Mouse (Mus musculus): ENCODE data around the gene Sec24b.

Sec24b gene

GRCm38 (mm10) chr3:130054587-130054986 lies 6.8 kb downstream of the Sec24b start:
- no peak for DNase-seq

DNA sequence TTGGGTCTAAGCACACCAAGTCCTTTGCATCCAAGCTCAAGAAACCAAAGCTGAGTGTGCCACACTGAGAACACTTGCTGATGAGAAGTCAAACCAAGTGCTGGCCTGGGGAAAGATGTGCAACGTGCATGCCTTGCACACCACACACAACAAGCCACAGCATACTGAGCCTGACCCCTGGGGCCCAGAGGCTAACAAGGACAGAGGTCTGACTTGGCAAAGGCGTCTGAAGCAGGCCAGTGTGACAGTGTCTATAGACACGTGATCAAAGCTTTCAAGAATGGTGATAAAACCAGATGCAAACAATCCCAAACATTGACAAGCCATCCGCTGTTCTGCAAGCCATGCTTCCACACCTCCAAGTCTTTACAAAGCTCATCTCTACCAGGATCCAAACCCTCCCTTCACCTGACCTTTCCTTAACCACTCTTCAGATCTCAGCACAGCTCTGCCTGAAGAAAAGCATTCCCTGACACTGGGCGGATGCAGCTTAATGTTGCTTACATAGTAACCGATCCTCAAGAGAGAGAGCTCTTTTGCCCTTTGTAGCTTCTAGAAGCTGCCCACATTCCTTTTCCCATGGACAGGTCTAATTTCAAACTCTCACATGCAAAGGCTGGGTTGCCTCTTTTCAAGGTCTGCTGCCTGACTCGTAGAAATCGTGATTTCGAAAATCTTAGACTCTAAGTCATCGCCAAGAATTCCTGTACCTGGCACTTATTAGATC lies 7.8 kb downstream of the Sec24b start:
- DNase-seq, result peak; percentile 19 to 50

- peak; percentile 36 to 59 for DNase-seq
These were observed 8.6 kb downstream of the Sec24b start for GRCm38 (mm10) chr3:130052541-130053298.

GRCm38 (mm10) chr3:130052116-130052515 lies 9.2 kb downstream of the Sec24b start:
- no peak for DNase-seq

DNA sequence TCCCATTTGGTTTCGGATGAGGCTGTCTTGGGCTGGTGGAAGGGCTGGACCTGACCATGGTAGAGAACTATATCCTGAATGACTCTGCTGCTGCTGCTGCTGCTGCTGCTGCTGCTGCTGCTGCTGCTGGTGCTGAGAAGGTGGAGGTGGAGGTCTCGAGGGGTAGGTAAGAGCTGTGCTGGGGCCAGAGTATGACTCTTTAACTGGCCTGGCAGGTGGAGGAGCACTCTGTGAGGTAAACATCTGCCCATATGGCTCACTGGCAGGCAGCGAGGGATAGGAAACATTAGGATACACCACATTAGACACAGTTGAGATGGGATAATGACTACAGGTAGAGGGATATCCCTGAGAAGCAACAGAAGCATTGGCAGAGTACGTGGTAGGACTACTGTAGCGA lies 20.6 kb downstream of the Sec24b start:
- DNase-seq, result no peak

GRCm38 (mm10) chr3:130040017-130040416 lies 21.3 kb downstream of the Sec24b start:
- no peak for DNase-seq

DNA sequence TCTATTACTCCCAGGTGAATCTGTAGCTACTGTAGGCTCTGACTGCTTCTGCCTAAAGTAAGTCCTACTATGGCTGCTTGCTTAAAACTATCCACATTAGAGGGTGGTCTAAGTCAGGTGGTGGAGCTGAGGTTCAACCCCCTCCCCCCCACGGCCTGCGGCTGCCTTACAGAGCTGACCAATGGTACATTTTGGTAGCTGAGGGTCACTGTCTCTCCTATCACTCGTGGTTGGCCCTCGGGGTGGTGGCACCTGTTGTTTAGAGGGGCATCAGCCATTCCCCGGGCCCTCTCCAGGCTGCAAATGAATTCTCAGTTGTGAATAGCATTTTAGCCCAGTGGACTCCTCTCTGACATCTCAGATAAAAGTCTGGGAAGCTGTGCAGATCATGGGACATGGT lies 32.6 kb downstream of the Sec24b start:
- no peak for DNase-seq

GRCm38 (mm10) chr3:130026181-130026580 lies 35.2 kb downstream of the Sec24b start:
- no peak for DNase-seq

DNA sequence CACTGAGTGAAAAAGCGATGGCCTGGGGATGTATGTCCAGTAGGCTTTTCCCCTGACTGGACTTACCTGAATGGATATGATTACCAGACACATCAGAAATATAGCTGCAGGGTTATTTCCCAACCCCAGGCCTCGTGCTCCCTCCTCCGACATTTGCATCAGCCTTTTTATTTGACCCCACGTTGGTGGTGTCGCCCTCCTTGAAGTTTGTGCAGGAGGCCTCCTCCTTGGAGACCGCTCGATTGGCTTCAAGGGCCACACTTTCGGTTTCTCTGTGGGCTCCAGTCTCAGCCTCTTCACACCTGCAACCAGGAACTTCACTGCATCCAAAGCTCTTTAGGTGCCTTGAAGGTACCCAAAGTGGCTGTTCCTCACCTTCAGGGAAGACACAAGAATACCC lies 35.8 kb downstream of the Sec24b start:
- no peak for DNase-seq

DNA sequence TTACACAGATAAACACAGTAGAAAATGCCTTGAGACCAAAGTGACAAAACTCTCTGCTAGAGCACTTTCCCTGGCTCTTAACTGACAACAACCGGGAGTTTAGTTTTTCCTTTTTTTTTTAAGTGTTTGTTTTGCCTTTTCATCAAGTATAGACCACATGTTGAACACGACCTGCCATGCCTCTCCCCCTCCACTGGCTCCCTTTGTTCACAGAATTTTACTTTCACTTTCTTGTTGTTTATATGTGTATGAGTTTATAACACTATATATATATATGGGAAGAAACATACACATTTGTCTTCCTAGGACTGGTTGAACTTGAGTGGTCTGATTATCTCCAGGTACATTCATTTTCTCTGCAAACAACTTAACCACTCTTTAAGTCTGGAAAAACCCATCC lies 48.4 kb downstream of the Sec24b start:
- no peak for DNase-seq

- DNase-seq, result no peak
These were observed 50.1 kb downstream of the Sec24b start for GRCm38 (mm10) chr3:130011236-130011635.

GRCm38 (mm10) chr3:130006141-130006540 lies 55.2 kb downstream of the Sec24b start:
- DNase-seq, result peak in 1 of 2 experiments; percentile 12

DNA sequence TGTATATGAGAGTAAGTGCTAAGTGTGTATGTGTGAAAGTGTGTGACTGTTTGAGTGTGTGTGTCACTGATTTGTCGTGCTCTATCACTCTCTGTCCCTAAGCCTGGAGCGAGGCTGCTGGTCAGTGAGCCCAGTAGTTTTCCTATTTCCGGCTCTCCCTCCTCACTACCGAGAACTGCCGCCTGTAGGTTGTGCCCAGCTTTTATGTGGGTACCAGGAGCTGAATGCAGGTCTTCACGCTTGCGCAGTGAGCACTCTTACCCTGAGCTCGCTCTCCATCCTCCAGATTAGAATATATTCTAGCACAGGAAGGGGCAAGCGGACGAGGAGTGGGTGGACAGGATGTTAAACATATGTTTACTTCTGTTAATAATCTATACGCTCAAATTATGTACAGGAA lies 60.4 kb downstream of the Sec24b start:
- DNase-seq, result no peak

- DNase-seq, result no peak
These were observed 62.8 kb downstream of the Sec24b start for GRCm38 (mm10) chr3:129998526-129998925.

DNA sequence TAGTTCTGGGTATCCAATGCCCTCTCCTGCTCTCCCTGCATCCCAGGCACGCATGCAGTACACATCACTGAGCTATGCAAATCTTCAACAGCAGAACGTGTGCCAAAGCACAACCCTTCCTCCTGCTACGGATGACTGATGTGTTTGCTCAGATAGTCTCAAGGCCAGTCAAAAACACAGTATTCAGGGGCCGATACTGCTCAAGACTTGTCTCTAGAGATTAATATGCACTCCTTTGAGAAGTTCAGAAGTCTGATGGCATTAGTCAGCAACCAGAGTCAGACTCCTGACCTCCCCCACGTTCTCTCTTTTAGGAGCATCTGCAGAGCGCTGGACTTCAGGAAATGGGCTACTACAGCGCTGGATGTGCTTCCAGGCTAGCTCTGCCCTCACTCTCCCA lies 63.4 kb downstream of the Sec24b start:
- DNase-seq, result peak in 1 of 2 experiments; percentile 5

DNA sequence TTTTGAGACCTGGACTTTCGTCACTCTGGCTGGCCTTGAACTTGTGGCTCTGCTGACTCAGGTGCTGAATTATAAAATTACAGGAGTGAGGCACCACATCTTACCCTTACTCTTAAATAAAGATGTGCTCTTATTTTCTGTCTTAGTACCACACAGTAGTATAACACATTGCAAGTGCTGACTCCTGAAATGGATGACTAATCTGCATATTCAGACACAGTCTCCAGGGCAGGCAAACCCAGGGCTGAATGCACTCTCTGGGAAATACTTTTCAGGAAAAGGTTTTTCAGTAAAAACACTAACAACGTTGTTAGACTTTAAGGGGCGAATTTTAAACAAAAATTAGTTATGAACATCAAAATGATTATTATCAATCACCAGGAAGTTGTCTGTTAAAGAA lies 64.0 kb downstream of the Sec24b start:
- no peak for DNase-seq

- DNase-seq, result no peak
These were observed 74.1 kb downstream of the Sec24b start for GRCm38 (mm10) chr3:129987297-129987696.

GRCm38 (mm10) chr3:129985335-129985734 lies 76.0 kb downstream of the Sec24b start:
- peak in 1 of 2 experiments; percentile 38 for DNase-seq

- no peak for DNase-seq
These were observed 76.6 kb downstream of the Sec24b start for GRCm38 (mm10) chr3:129984797-129985196.

- DNase-seq, result no peak
These were observed 79.1 kb downstream of the Sec24b start for GRCm38 (mm10) chr3:129982271-129982670.

DNA sequence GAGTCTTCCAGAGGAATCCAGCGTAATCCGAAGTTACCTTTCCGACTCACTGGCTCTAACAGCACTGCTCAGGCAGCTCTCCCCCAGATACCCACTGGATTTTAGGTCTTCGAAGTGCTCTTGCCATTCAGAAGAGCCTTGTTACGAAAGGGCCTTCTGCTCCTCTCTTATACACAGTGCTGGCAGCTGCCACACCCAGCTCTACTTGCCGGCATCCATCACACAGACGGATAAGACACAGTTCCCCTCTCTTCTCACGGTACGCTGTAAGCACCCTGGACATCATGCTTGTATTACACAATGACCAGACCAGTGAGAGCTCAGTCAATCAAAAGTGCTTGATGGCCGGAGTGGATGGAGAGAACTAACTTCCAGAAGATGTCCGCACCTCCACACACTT lies 79.6 kb downstream of the Sec24b start:
- no peak for DNase-seq

GRCm38 (mm10) chr3:129979510-129979909 lies 81.8 kb downstream of the Sec24b start:
- DNase-seq, result no peak

DNA sequence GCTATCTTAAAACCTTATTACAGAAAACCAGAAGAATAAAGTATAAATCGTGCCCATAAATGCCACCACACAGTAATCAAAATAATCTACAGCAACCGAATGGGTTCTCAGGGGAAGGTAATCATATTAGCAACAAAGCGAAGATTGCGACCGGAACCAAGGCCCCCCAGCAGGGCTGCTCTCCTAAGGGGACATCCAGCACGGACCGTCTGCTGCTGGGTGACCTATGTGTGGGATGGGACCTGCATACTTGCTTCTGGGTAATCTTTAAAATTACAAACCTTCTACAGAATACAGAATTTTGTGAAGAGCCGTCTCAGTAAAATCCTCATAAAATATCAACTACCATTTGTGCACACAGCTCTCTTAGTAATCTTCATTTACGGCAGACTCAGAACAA lies 82.6 kb downstream of the Sec24b start:
- no peak for DNase-seq

GRCm38 (mm10) chr3:129976317-129976716 lies 85.0 kb downstream of the Sec24b start:
- DNase-seq, result no peak
